Mouse (Mus musculus) spleen, postnatal 36 days (tissue): ENCODE results near the gene Armh3.

ENCODE experiments used
- DNase-seq, 2 experiments: peaks; one replicate each; pipeline ENCODE4 v3.0.0; 2022; ENCODE audit warnings: low spot score in 2 of 2, mixed read lengths in 1 of 2

Armh3 gene

GRCm38 (mm10) chr19:45997785-45998693 is at the start of gene Armh3:
Gene Armh3 (minus strand): TSS chr19:45998488.
- peak; percentile 94 to 95 for DNase-seq

- DNase-seq = no peak
Observed at GRCm38 (mm10) chr19:46047426-46047825, 49.1 kb upstream of the Armh3 start.

GRCm38 (mm10) chr19:46046621-46047025 is 48.3 kb upstream of the Armh3 start:
- DNase-seq = no peak

GRCm38 (mm10) chr19:46045696-46046311 is 47.5 kb upstream of the Armh3 start:
- DNase-seq = peak in 1 of 2 experiments; percentile 37

GRCm38 (mm10) chr19:46044993-46045695 is 46.9 kb upstream of the Armh3 start, which contains the start of gene Ldb1:
Gene Ldb1 (minus strand): TSS chr19:46045214.
- DNase-seq = peak; percentile 81

GRCm38 (mm10) chr19:46044271-46044992 is 46.1 kb upstream of the Armh3 start, which contains the start of gene Pprc1:
Gene Pprc1 (plus strand): TSS chr19:46044886.
- DNase-seq = peak; percentile 27 to 46

GRCm38 (mm10) chr19:46043380-46043779 is 45.1 kb upstream of the Armh3 start:
- no peak for DNase-seq

- DNase-seq = peak in 1 of 2 experiments; percentile 29
Observed at GRCm38 (mm10) chr19:46042476-46043011, 44.3 kb upstream of the Armh3 start.

GRCm38 (mm10) chr19:46041933-46042475 is 43.7 kb upstream of the Armh3 start:
- peak; percentile 47 to 53 for DNase-seq

GRCm38 (mm10) chr19:46041299-46041932 is 43.1 kb upstream of the Armh3 start:
- DNase-seq = peak; percentile 57 to 60

GRCm38 (mm10) chr19:46040149-46040902 is 42.0 kb upstream of the Armh3 start:
- peak; percentile 64 to 71 for DNase-seq

GRCm38 (mm10) chr19:46039478-46039877 is 41.2 kb upstream of the Armh3 start:
- DNase-seq = peak; percentile 93

GRCm38 (mm10) chr19:46038851-46039260 is 40.6 kb upstream of the Armh3 start:
- peak in 1 of 2 experiments; percentile 22 for DNase-seq

GRCm38 (mm10) chr19:46037925-46038850 is 39.9 kb upstream of the Armh3 start:
- no peak for DNase-seq

- peak; percentile 61 to 62 for DNase-seq
Observed at GRCm38 (mm10) chr19:46037243-46037924, 39.1 kb upstream of the Armh3 start.

GRCm38 (mm10) chr19:46036477-46037242 is 38.4 kb upstream of the Armh3 start:
- DNase-seq = no peak

GRCm38 (mm10) chr19:46035971-46036370 is 37.7 kb upstream of the Armh3 start:
- DNase-seq = no peak
